Mouse (Mus musculus): ENCODE results near the gene Dab2.

Dab2 gene

GRCm38 (mm10) chr15:6398881-6399280 is 99.3 kb downstream of the Dab2 start:
- no peak for DNase-seq

GRCm38 (mm10) chr15:6400115-6400514 is 100.5 kb downstream of the Dab2 start:
- DNase-seq = no peak

- no peak for DNase-seq
Observed at GRCm38 (mm10) chr15:6402433-6402832, 102.8 kb downstream of the Dab2 start.

GRCm38 (mm10) chr15:6404172-6404571 is 104.6 kb downstream of the Dab2 start:
- DNase-seq = no peak

GRCm38 (mm10) chr15:6406771-6407170 is 107.2 kb downstream of the Dab2 start:
- DNase-seq = peak; percentile 90

- DNase-seq = no peak
Observed at GRCm38 (mm10) chr15:6409031-6409430, 109.4 kb downstream of the Dab2 start.

- DNase-seq = peak; percentile 61
Observed at GRCm38 (mm10) chr15:6410161-6410560, 110.6 kb downstream of the Dab2 start.

- DNase-seq = no peak
Observed at GRCm38 (mm10) chr15:6411334-6411733, 111.7 kb downstream of the Dab2 start.

- DNase-seq = no peak
Observed at GRCm38 (mm10) chr15:6415317-6415716, 115.7 kb downstream of the Dab2 start.

GRCm38 (mm10) chr15:6431777-6432176 is 132.2 kb downstream of the Dab2 start:
- no peak for DNase-seq

- peak; percentile 28 for DNase-seq
Observed at GRCm38 (mm10) chr15:6432411-6432810, 132.8 kb downstream of the Dab2 start.

GRCm38 (mm10) chr15:6435281-6435680 is 135.7 kb downstream of the Dab2 start:
- peak; percentile 22 for DNase-seq

- peak; percentile 73 for DNase-seq
Observed at GRCm38 (mm10) chr15:6435773-6436172, 136.2 kb downstream of the Dab2 start.

- no peak for DNase-seq
Observed at GRCm38 (mm10) chr15:6438685-6439084, 139.1 kb downstream of the Dab2 start.

- DNase-seq = no peak
Observed at GRCm38 (mm10) chr15:6444452-6444851, 144.9 kb downstream of the Dab2 start.

GRCm38 (mm10) chr15:6445135-6445534 is 145.5 kb downstream of the Dab2 start, which contains the start of gene C9:
TSS of gene C9 (plus strand) at chr15:6445327.
- no peak for DNase-seq

GRCm38 (mm10) chr15:6446181-6446580 is 146.6 kb downstream of the Dab2 start:
- no peak for DNase-seq

GRCm38 (mm10) chr15:6448892-6449291 is 149.3 kb downstream of the Dab2 start:
- DNase-seq = no peak

- no peak for DNase-seq
Observed at GRCm38 (mm10) chr15:6454461-6454860, 154.9 kb downstream of the Dab2 start.

- no peak for DNase-seq
Observed at GRCm38 (mm10) chr15:6461381-6461780, 161.8 kb downstream of the Dab2 start.

- DNase-seq = no peak
Observed at GRCm38 (mm10) chr15:6463361-6463923, 163.9 kb downstream of the Dab2 start.

GRCm38 (mm10) chr15:6466995-6467394 is 167.4 kb downstream of the Dab2 start:
- no peak for DNase-seq

- no peak for DNase-seq
Observed at GRCm38 (mm10) chr15:6468845-6469244, 169.3 kb downstream of the Dab2 start.

- no peak for DNase-seq
Observed at GRCm38 (mm10) chr15:6469384-6469783, 169.8 kb downstream of the Dab2 start.

GRCm38 (mm10) chr15:6483561-6483960 is 184.0 kb downstream of the Dab2 start:
- peak; percentile 34 for DNase-seq
